Mouse (Mus musculus) naive thymus-derived CD4-positive, alpha-beta T cell, adult 2 months (primary cell): ENCODE data around the gene Clcnkb.

Experiments used
- DNase-seq: peaks from one replicate; pipeline ENCODE4 v3.0.0-alpha.2; 2011; ENCODE audit warnings: low read depth

Clcnkb gene

GRCm38 (mm10) chr4:141415924-141416323 is at the start of gene Clcnkb:
Gene Clcnkb (minus strand): TSS chr4:141416014.
- DNase-seq = no peak

- DNase-seq = no peak
Measured at GRCm38 (mm10) chr4:141464722-141465121, 48.9 kb upstream of the Clcnkb start.

GRCm38 (mm10) chr4:141463472-141463871 is 47.7 kb upstream of the Clcnkb start:
- DNase-seq = no peak

GRCm38 (mm10) chr4:141461576-141461975 is 45.8 kb upstream of the Clcnkb start:
- no peak for DNase-seq

- DNase-seq = no peak
Measured at GRCm38 (mm10) chr4:141461088-141461487, 45.3 kb upstream of the Clcnkb start.

GRCm38 (mm10) chr4:141460481-141460880 is 44.7 kb upstream of the Clcnkb start:
- DNase-seq = no peak

GRCm38 (mm10) chr4:141459766-141460165 is 44.0 kb upstream of the Clcnkb start:
- DNase-seq = no peak

GRCm38 (mm10) chr4:141458888-141459287 is 43.1 kb upstream of the Clcnkb start:
- DNase-seq = no peak

- no peak for DNase-seq
Measured at GRCm38 (mm10) chr4:141458236-141458635, 42.4 kb upstream of the Clcnkb start.

GRCm38 (mm10) chr4:141456193-141456938 is 40.6 kb upstream of the Clcnkb start:
- DNase-seq = no peak

GRCm38 (mm10) chr4:141455526-141455925 is 39.7 kb upstream of the Clcnkb start:
- DNase-seq = no peak

- peak; percentile 83 for DNase-seq
Measured at GRCm38 (mm10) chr4:141454581-141455350, 39.0 kb upstream of the Clcnkb start.

GRCm38 (mm10) chr4:141451916-141452450 is 36.2 kb upstream of the Clcnkb start:
- DNase-seq = no peak

- no peak for DNase-seq
Measured at GRCm38 (mm10) chr4:141451251-141451650, 35.4 kb upstream of the Clcnkb start.

GRCm38 (mm10) chr4:141446211-141446610 is 30.4 kb upstream of the Clcnkb start:
- no peak for DNase-seq

- peak; percentile 44 for DNase-seq
Measured at GRCm38 (mm10) chr4:141445328-141445720, 29.5 kb upstream of the Clcnkb start.

GRCm38 (mm10) chr4:141444451-141445327 is 28.9 kb upstream of the Clcnkb start, which contains the start of gene Zbtb17:
Gene Zbtb17 (plus strand): TSS chr4:141444654.
- DNase-seq = peak; percentile 92

- peak; percentile 26 for DNase-seq
Measured at GRCm38 (mm10) chr4:141443641-141444429, 28.0 kb upstream of the Clcnkb start.

- no peak for DNase-seq
Measured at GRCm38 (mm10) chr4:141440877-141441276, 25.1 kb upstream of the Clcnkb start.

- DNase-seq = no peak
Measured at GRCm38 (mm10) chr4:141439083-141439803, 23.4 kb upstream of the Clcnkb start.
